Mouse (Mus musculus): ENCODE results near the gene Grk5. TPM values are rescaled to one million over a fixed set of nuclear protein-coding genes. Genes with fewer than 3 reads are reported as not detected.
A peak's percentile ranks its signal among the peaks of the same experiment; 100 is the strongest.

The Grk5 gene
- total RNA-seq, 1 experiment from 2014 or later: 18.9 TPM

DNA sequence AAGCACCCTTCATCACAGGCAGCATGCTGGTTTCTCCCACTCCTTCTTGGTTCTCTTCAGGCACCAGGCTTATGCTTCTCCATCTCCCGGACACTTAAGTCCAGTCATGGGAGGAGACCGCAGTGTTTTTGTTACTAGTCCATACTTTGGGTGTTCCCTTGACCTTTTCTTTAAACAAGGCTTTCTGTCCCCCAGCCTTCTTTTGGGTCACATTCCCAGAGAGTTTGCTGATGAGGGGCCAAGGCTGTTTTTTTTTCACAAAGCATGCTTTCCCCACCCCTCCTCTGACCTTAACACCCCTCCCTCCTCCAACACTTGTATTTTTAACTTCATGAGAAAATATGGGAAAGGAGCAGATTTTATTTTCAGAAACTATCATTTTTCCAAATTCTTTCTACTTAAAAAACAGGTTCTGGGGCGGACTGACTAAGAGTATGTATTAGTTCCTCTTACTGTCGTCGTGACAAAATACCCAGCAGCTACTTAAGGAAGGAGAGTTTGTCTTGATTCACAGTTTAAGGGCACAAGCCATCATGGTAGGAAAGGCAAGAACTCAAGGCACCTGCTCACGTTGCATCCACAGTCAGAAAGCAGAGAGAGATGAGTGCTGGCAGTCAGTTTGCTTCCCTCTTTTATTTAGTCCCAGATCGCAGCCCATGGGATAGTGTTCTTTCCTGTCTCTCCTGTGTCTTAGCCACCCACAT, 73.0 kb downstream of the Grk5 start:
- ATAC-seq (ENCODE audit: extremely low read depth, insufficient number of reproducible peaks, low FRiP score, poor library complexity, severe bottlenecking): no peak

DNA sequence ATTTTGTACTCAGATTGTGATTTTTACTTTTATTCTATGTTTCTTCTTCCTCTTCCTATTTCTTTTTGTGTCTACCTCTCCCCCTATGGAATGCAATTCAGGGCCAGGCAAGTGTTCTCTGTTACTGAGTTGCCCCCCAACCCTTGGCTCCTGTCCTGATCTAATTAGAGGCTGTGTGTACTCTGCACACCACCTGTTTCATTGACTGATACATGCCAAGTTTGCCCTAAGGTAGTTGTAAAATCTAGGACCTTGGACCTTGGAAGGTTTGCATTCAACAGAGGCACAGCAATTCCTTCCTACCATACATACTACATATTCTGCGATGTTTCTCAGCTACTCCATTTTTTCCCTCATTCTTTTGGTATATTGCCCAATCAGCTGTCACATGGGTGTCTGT, 78.4 kb downstream of the Grk5 start:
- ATAC-seq (ENCODE audit: extremely low read depth, insufficient number of reproducible peaks, low FRiP score, poor library complexity, severe bottlenecking): no peak

- no peak for ATAC-seq (ENCODE audit: extremely low read depth, insufficient number of reproducible peaks, low FRiP score, poor library complexity, severe bottlenecking)
Observed at GRCm38 (mm10) chr19:60970406-60970805, 80.9 kb downstream of the Grk5 start.

GRCm38 (mm10) chr19:60971598-60971997, 82.0 kb downstream of the Grk5 start:
- no peak for ATAC-seq (ENCODE audit: extremely low read depth, insufficient number of reproducible peaks, low FRiP score, poor library complexity, severe bottlenecking)

DNA sequence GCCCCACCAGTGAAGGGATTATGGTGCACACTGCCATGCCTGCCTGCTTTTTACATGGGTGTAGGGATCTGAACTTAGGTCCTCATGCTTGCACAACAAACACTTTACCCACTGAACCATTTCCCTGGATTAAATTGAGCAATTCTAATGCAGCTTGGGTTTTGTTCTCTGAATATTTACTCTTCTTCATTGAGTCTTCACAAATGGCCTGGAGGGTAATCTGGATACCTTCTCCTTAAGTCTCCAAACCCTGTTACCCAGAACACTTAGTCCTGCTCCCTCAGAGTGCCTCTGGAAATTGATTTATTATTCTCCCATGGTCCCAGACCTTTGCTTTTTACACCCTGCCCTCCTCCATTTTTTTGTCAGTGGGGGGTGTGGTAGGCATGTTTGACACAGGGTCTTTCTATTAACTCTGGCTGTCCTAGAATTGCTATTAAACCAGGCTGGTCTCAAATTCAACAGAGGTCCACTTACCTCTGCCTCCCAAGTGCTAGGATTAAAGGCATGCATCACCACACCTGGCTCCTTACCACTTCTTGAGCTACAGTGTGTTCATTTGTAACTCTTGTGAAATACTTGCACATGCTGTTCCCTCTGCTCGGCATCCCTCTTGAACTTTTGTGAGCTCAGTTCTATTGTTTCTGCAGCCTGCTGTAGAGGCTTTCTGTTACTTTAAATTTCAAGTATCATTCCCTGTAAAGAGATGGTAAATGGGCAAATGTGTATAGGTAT, 82.9 kb downstream of the Grk5 start:
- ATAC-seq (ENCODE audit: extremely low read depth, insufficient number of reproducible peaks, low FRiP score, poor library complexity, severe bottlenecking): no peak

DNA sequence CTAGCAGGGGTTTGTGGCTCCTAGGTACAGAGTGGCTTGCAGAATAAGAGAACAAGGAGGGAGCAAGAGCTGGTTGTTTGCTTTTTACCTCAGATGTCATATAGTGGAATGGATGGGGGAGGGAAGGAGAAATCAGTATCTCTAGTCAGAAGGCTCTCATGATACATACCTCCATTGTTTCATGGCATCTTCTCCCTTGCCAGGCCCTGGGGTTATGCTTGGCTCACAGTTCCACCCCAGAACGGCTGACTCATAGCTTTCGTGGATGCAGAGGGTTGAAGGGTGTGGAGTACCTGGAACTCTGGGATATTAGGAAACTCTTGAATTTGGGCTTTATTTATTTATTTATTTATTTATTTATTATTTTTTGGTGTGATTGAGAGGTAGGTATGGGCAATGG, 84.0 kb downstream of the Grk5 start:
- no peak for ATAC-seq (ENCODE audit: extremely low read depth, insufficient number of reproducible peaks, low FRiP score, poor library complexity, severe bottlenecking)

DNA sequence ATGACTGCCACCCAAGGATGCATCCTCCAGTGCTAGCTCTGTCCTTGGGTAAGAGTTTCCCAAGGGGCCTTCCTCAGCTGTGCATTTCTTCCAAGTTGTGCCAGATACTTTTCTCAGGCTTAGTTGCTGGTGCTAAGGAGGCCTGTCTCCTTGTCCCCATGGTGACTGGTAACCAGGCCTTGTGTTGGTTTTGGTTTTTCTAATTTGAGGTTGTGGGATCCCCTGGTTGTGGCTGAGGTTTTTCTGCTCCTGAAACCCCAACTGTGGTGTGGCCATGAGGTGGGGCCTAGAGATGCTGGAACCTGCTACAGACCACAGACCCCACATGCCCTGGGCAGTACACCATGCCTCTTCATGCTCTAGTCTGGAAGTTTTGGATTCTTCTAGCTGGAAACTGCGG, 90.0 kb downstream of the Grk5 start:
- no peak for ATAC-seq (ENCODE audit: extremely low read depth, insufficient number of reproducible peaks, low FRiP score, poor library complexity, severe bottlenecking)

- no peak for ATAC-seq (ENCODE audit: extremely low read depth, insufficient number of reproducible peaks, low FRiP score, poor library complexity, severe bottlenecking)
Observed at GRCm38 (mm10) chr19:60981391-60981790, 91.8 kb downstream of the Grk5 start.

- ATAC-seq (ENCODE audit: extremely low read depth, insufficient number of reproducible peaks, low FRiP score, poor library complexity, severe bottlenecking): peak; percentile 66
Observed at GRCm38 (mm10) chr19:60981894-60982293, 92.3 kb downstream of the Grk5 start.

- no peak for ATAC-seq (ENCODE audit: extremely low read depth, insufficient number of reproducible peaks, low FRiP score, poor library complexity, severe bottlenecking)
Observed at GRCm38 (mm10) chr19:60989766-60990165, 100.2 kb downstream of the Grk5 start.

DNA sequence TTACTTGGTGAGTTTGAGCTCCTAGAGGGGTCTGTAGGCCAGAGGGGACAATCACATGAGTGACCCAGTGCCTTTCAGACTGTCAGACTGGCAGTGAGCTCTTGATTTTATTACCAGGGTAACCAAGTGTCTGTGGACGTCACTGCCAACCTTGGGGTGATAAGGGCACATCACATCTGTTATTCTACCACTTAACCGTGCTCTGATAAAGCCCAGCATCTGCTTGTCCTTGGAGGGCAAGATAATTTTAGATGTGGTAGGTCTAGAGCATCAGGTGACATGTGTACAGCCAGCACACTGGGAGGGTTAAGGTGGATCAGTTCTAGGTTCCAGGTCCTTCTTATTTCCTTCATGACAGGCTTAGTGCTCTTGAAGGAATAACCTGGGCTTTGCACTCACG, 104.7 kb downstream of the Grk5 start:
- ATAC-seq (ENCODE audit: extremely low read depth, insufficient number of reproducible peaks, low FRiP score, poor library complexity, severe bottlenecking): no peak

DNA sequence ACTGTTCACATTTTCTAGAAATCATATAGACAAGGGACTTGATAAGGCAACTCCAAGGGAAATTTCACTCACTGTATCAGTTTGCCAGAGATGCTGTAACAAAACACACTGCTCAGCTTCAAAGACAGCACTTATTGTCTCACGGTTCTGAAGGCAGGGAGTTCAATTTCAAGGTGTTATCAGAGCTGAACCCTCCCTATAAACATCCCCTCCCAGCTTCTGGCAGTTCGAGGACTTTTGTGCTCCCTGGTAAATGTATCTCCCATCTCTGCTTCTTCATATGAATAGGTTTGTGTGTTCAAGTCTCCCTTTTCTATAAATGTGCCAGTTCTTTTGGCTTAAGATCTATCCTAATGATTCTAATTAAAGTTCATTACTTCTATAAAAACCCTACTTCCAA, 105.3 kb downstream of the Grk5 start:
- ATAC-seq (ENCODE audit: extremely low read depth, insufficient number of reproducible peaks, low FRiP score, poor library complexity, severe bottlenecking): no peak

- ATAC-seq (ENCODE audit: extremely low read depth, insufficient number of reproducible peaks, low FRiP score, poor library complexity, severe bottlenecking): no peak
Observed at GRCm38 (mm10) chr19:60997784-60998183, 108.2 kb downstream of the Grk5 start.

- no peak for ATAC-seq (ENCODE audit: extremely low read depth, insufficient number of reproducible peaks, low FRiP score, poor library complexity, severe bottlenecking)
Observed at GRCm38 (mm10) chr19:60999652-61000051, 110.1 kb downstream of the Grk5 start.

DNA sequence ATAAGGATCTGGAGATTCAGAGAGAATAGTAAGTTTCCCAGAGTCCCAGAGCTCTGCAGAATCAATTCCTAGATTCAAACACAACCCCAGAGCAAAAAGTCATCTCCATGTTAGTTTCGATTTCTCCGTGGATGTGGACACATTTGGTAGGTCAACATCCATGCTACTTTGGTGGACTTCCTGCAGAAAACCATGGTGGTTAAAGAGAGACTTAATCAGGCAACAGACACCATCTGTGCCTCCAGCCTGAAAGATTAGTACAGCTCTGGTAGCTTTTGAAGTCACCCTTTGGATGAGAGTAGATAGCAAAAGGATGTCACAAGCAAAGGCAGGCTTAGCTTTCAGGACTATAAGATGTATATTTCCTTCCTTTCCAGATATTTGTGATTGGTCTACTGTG, 111.4 kb downstream of the Grk5 start:
- ATAC-seq (ENCODE audit: extremely low read depth, insufficient number of reproducible peaks, low FRiP score, poor library complexity, severe bottlenecking): no peak

DNA sequence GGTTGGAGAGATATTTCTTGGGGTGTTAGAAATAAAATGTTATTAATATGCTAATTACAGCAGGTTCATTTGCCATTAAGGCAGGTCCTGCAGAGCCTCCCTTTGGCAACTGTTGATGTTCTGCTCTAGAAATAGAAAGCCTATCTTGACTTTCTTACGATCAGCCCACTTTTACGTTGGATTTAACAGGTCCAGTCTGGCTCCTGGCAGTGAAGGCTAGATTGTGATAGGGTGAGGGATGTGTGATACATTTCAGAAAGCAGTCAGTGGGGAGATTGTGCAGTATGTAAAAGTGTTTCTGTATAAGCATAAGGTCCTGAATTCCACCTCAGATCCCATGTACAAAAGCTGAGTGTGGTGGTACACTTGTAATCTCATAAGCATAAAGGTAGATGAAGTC, 119.7 kb downstream of the Grk5 start:
- no peak for ATAC-seq (ENCODE audit: extremely low read depth, insufficient number of reproducible peaks, low FRiP score, poor library complexity, severe bottlenecking)

DNA sequence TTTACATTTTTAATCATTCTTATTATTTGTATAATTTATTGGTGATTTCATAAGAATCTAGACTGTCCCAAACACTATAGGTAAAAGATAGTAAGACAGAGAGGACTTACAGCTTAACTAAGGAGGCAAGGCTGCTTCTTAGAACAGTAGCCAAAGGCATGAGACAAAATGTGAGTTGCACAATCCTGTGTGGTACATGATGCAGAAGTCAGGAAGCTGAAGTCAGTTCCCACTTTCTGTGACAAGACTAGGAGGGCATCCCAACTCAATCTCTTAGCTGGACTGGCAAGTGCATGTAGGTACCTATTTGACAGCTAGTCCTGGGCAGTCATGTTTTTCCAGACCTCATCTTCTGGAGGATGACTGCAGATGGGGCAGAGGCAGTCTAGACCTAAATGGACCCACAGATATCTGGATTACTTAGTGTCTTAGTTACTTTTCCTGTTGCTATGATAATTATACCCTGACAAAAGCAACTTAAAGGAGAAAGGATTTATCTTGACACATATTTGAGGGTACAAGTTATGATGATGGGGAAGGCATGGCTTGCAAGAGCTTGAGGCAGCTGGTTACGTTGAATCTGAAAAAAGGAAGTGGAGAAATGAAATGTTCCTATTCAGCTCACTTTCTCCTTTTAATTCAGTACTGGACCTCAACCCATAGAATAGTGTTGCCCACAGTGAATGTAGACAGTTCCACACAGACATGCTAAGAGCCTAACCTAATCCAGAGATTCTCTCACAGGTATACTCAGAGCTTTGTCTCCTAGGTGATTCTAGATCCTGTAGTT, 128.1 kb downstream of the Grk5 start:
- ATAC-seq (ENCODE audit: extremely low read depth, insufficient number of reproducible peaks, low FRiP score, poor library complexity, severe bottlenecking): peak; percentile 48; the same call in 1 of the 2 replicates

- ATAC-seq (ENCODE audit: extremely low read depth, insufficient number of reproducible peaks, low FRiP score, poor library complexity, severe bottlenecking): no peak
Observed at GRCm38 (mm10) chr19:61021502-61021901, 132.0 kb downstream of the Grk5 start.

GRCm38 (mm10) chr19:61021939-61022566, 132.5 kb downstream of the Grk5 start:
- ATAC-seq (ENCODE audit: extremely low read depth, insufficient number of reproducible peaks, low FRiP score, poor library complexity, severe bottlenecking): no peak
